Mouse (Mus musculus): ENCODE data around the gene Gpr62. TPM values are rescaled to one million over a fixed set of nuclear protein-coding genes. Genes with fewer than 3 reads are reported as not detected.
"Not testable (repeated sequence)": the region's sequence is repeated elsewhere in the genome, so short reads cannot be mapped to it uniquely, and the experiment has no call there.

The Gpr62 gene
- 0.17 and 0.20 TPM in 2 replicates for polyA plus RNA-seq (2015; fragmentation: Nextera tagmentation; extraction: Ambion mirVana)

DNA sequence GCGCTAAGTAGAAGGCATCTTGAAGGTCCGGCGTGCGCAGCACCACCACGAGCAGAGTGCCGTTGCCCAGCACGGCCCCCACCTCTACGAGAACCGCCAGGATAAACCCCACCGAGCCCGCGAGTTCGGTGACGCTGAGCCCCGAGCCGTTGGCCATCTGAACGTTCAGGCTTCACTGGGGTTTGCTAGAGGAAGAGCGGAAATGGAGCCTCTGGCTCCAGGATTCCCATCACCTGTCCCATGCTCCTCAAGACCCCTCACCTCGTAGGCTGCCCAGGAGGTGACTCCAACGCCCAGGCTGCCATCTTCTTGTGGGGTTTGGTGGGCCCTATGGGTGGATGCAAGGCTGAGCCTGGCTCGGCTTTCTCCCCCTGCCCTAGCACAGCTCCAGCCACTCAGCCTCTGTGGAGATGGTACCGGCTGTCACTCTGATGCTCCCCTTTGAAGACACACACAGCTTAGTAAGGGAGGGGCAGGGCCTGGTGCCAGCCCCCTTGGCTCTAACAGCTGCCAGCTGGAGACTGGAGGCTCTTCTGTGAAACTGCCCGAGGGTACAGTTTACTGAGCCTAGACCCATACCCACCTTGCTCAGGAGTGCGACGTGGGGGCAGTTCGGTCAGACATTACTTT lies at the start of gene Gpr62:
Gene Gpr62, minus strand, starts transcription at position 368 of the 630 bp plus-strand sequence.
- DNase-seq (ENCODE audit: low spot score): no peak

DNA sequence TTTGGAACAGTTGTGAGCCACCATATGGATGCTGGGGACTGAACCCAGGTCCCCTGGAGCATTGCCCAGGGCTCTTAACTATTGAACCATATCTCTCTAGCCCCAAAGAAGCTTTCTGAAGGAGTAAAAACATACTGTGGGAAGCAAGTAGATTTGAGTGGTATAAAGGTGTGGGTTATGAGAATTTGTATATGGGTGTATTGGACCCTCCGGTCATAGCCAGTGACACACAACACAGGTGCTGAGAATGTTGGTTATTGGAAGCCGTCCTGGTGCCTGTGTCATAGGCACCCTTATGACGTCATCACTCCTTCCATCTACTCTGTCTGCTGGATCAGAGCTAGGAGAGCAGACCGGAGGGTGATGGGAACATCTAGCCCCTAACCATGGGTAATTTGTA lies 48.5 kb upstream of the Gpr62 start, which contains the start of gene Iqcf5:
Gene Iqcf5, plus strand, starts transcription at position 301 of the 400 bp plus-strand sequence.
- no peak for DNase-seq (ENCODE audit: low spot score)

DNA sequence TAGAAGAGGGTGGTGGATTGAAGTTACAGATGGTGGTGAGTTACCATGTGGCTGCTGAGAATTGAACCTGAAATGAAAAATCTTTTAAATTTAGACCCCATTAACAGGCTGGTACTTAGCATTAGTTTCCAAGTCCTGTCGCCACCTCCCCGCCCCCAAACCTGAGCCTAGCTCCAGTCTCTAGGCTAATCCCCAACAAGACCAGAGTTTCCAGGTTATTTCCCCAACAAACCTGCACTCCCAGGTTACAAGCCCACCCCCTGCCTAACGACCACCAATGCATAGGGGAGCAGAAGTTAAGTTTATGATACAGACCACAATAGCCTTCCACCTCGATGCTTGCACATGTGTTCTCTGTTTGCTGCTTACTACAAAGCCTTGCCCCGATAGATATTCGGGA lies 47.8 kb upstream of the Gpr62 start:
- no peak for DNase-seq (ENCODE audit: low spot score)

DNA sequence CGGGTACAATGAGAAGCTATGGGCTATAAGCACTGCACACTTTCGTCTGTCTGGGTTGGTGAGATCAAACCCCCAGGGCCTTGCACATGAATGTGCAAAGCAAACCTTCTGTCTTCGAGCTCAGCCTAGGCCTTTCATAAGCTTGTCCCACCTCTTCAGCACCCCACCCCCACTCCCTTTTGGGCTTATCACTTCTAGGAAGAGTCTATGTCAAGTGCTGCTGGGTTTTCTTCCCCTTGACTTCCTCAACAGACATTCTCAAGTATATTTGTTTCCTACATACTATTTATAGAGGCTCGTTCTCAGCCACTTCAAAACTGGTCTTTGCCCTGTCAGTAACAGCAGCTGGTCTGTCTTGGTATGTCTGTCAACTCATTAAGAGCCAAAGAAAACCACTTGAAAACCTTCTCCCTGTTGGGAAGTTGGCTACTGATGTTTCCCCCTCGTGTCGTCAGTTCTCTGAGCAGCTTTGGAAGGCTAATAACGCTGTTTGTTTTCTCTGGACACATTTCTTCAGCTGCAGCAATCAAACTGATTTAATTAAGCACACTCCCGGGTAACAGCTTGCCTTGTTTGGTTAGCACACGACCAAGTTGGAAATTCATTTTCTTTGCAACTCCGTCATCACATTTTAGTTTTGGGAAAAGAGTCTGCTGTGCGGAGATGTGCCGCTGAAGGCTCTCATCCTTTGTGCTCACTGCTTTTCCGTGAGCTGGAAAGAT lies 47.2 kb upstream of the Gpr62 start:
- DNase-seq (ENCODE audit: low spot score): no peak

- DNase-seq (ENCODE audit: low spot score): no peak
These were observed 43.6 kb upstream of the Gpr62 start for GRCm38 (mm10) chr9:106509356-106509755.

DNA sequence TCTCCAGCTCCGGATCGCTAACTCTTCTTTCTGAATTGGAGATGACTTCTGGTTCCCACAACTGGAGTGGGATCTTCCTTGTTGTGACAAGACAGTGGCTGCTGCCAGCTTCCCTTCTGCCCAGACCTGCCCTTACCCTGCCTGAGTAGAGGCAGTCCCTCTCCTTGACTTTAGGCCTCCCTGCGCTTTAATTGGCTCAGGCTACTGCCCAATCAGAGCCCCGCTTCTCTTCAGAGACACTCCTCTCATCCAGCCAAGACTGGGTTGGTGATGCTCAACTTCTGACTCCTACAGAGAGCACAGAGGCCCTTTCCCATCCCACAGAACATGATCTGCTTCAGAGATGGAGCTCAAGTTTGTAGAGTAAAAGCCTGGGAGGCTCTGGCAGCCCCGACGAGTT lies 38.5 kb upstream of the Gpr62 start:
- no peak for DNase-seq (ENCODE audit: low spot score)

DNA sequence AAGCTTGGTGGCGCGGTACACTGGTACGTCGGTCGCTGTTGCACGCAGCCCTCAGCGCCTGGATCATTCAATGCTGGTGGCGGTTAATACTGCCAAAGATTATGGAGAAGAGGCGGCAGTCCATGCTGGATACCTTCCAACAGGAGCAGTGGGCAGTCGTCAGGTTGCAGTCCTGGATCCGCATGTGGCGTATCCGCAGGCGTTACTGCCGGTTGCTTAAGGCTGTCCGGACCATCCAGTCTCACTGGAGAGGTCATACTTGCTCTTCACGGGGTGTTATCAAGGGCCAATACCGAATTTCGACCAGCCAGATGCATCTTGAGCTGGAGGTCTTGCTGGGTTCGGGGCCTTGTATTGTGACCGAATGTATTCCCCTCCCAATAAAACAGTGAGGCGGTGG lies 36.1 kb upstream of the Gpr62 start:
- no peak for DNase-seq (ENCODE audit: low spot score)

GRCm38 (mm10) chr9:106499667-106500066 lies 33.9 kb upstream of the Gpr62 start, which contains the start of gene Iqcf1:
Iqcf1 (plus strand) TSS chr9:106499967.
- no peak for DNase-seq (ENCODE audit: low spot score)

GRCm38 (mm10) chr9:106487602-106488001 lies 21.9 kb upstream of the Gpr62 start:
- DNase-seq (ENCODE audit: low spot score): not testable (repeated sequence)

GRCm38 (mm10) chr9:106485076-106485475 lies 19.3 kb upstream of the Gpr62 start:
- DNase-seq (ENCODE audit: low spot score): no peak

DNA sequence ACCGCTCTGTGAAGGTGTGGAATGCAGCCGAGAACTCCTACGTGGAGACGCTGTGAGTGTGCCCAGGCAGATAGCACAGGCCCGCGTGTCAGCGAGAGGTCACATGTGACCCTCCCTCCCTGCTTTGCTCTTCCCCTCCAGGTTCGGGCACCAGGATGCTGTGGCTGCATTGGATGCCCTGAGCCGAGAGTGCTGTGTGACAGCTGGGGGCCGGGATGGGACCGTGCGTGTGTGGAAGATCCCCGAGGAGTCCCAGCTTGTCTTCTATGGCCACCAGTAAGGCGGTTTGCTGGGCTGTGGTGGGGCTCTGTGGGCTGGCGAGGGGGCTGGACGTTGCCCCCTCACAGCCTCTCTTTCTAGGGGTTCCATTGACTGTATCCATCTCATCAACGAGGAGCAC lies 17.9 kb upstream of the Gpr62 start:
- no peak for DNase-seq (ENCODE audit: low spot score)

- DNase-seq (ENCODE audit: low spot score): no peak
These were observed 17.4 kb upstream of the Gpr62 start for GRCm38 (mm10) chr9:106483136-106483535.

- DNase-seq (ENCODE audit: low spot score): no peak
These were observed 16.9 kb upstream of the Gpr62 start for GRCm38 (mm10) chr9:106482578-106483115.

DNA sequence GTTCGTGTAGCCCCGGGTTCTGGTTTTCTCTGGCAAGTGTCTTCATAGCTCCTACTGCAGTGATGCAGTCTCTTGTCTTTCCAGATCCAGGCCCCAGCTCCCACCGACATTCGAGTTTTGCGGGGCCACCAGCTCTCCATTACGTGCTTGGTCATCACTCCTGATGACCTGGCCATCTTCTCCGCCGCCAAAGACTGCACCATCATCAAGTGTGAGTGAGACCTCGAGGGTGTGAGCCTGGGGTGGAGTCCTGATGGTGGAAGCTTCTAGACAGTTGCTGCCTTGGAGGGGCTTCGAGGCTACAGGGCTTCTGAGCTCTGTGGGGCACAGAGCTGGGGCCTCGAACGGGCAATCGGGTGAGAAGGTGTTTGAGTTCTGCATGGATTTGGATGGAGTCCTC lies 15.9 kb upstream of the Gpr62 start:
- no peak for DNase-seq (ENCODE audit: low spot score)

DNA sequence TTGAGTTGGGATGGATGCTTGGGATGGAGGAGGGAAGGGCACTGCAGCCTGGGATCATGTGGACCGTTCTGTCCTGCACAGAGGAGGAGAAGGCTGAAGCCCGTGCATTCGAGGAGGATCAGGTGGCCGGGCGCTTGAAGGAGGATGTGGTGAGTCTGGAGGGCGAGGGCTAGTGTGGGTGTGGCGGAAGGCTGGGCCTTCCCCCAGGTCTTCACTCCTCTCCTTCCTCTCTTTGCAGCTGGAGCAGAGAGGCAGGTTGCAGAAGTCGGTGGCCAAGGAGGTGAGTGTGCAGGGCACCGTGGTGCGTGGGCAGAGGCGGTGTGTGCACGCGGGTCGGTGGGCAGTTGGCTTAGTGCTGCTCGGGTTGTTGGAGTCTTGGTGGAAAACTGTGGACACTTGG lies 15.3 kb upstream of the Gpr62 start:
- DNase-seq (ENCODE audit: low spot score): no peak

GRCm38 (mm10) chr9:106480541-106480940 lies 14.8 kb upstream of the Gpr62 start:
- no peak for DNase-seq (ENCODE audit: low spot score)

DNA sequence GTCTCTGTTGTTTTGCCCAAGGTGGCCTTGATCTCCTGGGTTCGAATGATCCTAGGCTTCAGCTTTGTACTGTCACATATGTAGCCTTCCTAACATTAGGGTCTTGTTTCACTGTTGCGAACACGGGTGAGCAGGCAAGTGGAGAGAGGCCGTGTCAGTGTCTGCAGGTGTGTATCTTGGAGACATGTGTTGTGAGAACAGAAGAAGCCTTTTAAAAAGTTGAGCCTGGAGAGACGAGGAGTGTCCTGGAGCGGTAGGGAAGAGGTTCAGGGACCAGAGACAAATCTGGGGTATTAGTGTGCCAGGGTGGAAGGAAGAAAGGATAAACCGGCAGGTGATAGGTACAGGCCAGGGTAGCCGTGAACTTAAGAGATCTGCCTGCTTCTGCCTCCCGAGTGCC lies 12.4 kb upstream of the Gpr62 start:
- DNase-seq (ENCODE audit: low spot score): no peak

DNA sequence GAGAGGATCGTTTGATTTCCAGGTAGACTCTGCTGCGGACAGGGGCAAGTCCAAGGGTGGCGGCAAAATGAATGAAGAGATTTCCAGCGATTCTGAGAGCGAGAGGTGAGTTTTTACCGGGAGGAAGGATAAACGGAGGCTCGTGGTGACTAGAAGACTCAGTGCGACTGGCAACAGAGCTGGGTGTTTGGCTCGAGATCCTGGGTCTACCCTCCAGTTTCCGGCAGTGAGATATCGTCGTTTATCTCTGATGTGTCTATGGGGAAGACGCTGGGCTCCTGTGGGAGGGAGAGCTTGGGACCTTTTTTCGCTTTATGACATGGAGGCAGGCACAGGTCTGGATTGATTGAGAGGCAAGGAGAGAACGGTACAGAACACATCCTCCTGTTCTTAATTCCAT lies 11.9 kb upstream of the Gpr62 start:
- DNase-seq (ENCODE audit: low spot score): no peak

GRCm38 (mm10) chr9:106476924-106477484 lies 11.3 kb upstream of the Gpr62 start, which contains the start of gene Parp3:
Parp3 (minus strand) TSS chr9:106476949.
- peak; percentile 100 for DNase-seq (ENCODE audit: low spot score)

DNA sequence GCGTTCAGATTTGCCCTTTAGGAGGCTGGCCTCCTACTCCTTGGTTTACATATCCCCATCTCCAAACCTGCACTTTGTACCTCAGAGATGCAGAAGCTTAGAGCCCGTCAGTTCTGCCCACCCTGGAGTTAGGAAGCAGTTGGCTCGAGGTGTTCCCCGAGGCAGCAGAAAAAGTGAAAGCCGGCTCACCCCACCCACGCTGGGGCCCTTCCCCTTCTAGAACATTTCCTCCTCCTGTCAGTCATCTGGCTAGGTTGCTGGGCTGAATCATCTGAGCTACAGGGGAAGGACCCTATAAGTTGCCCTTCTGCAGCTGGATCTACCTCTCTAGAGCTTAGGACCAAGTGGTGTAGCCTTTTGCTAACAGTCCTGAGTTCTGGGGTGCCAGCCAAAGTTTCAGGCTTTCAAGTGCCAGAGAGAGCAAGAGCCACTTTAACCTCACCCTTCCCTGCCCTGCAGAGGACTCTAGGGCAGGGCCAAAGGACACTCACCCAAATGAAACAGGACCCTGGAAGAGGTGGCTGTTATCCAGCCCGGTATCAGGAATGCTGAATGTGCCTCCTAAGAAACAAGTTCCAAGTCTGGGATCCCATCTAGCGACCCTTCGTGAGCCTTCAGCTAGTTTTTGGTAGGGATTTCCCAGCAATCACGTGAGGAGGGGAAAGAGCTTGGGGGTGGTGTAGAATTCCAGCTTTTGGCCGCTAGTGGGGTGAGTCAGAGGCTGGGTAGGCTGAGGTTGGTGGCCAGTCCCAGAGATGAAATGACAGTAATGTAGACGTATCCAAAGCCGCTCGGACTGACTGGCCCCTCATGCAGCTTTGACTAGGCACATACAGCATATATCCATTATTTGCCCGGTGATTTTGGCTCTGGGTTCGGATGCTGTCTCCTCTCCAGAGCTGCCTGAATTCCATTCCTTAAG lies 10.5 kb upstream of the Gpr62 start:
- DNase-seq (ENCODE audit: low spot score): peak; percentile 51

- no peak for DNase-seq (ENCODE audit: low spot score)
These were observed 9.9 kb upstream of the Gpr62 start, which contains the start of gene Rrp9 for GRCm38 (mm10) chr9:106475663-106476001. Rrp9 (plus strand) TSS chr9:106475963.
